Mouse (Mus musculus) kidney, postnatal 25 days (tissue): ENCODE results near the gene Nudt8.

ENCODE experiments used
- DNase-seq, 2 experiments: peaks; one replicate each; pipeline ENCODE4 v3.0.0; 2021; ENCODE audit warnings: mixed read lengths in 2 of 2

Gene Nudt8

GRCm38 (mm10) chr19:3988066-3988465 is 12.3 kb upstream of the Nudt8 start:
- DNase-seq = peak; percentile 32 to 59

- peak; percentile 29 to 60 for DNase-seq
These were observed 11.6 kb upstream of the Nudt8 start for GRCm38 (mm10) chr19:3988750-3989149.

GRCm38 (mm10) chr19:3990804-3991203 is 9.6 kb upstream of the Nudt8 start:
- peak in 1 of 2 experiments; percentile 45 for DNase-seq

DNA sequence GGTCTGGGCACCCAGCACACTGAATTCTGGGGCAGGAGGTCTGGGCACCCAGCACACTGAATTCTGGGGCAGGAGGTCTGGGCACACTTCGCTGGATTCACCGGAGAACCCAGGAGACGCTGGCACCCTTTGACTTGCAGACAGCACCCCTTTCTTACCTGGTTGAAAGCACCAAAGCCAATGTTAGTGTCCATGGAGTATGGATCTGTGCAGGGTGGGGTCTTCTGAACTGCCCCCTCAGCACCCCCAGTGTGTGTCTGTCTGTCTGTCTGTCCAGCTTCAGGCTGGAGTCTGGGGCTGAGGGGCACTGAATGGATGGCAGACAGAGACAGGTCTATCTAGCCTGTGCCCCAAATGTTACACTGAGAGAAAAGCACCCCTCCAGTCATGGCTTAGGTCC is 8.8 kb upstream of the Nudt8 start:
- DNase-seq = peak in 1 of 2 experiments; percentile 47

DNA sequence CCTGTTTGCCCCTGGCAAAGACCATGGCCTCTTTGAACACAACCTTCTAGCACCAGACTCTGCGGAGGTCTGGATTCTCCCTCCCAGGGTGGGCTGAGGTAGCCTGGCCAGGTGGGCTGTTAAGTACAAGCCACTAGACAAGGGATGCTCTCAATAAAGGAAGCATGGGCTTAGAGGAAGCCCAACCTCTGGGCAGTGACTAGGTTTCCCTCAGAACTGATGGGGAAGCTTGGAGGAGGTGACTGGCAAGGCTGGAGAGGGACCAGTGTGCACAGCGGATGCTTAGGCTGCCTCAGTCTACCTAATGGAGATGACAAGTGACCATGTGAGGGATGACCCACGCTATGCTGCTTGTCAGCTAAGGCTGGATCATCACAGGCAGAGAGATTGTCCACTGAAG is 8.4 kb upstream of the Nudt8 start:
- DNase-seq = peak in 1 of 2 experiments; percentile 42

DNA sequence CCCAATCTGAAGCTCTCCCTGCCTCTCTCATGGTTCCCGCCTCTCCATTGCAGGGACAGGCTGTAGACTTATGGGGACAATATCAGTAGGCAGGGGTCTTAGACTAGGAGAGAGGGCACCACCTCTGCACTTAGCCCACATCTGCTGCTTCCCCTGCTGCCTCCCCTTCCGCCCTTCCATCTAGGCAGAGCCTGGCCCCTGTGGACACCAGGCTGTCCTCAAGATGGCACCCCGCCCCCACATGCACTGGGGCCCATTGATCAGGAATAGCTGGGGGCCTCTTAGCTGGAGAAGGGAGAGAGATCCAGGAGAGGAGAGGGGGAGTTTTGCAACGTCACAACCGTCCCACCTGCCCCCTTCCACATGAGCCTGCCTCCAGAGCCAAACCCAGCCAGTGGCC is 8.0 kb upstream of the Nudt8 start, which contains the start of gene Tbx10:
Gene Tbx10, plus strand, starts transcription at position 337 of the 400 bp plus-strand sequence.
- DNase-seq = peak in 1 of 2 experiments; percentile 50

- DNase-seq = peak in 1 of 2 experiments; percentile 57
These were observed 5.4 kb upstream of the Nudt8 start for GRCm38 (mm10) chr19:3994932-3995331.

DNA sequence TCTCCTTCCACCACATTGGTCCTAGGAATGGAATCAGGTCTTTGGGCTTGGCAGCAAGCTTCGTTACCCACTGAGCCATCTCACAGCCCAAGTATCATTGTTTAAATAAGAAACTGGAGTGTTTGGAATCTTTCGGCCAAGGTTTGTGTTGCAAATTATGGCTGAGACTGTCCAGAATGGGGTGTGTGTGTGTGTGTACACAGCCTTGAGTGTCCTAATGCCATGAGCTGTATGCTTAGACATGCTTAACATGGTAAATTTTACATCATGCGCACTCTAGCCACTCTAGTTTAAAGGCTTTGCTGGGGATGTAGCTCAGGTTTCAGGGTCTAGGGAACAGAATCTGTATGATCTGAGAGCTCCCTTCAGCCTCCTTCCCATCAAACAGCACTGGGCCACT is 4.9 kb upstream of the Nudt8 start:
- DNase-seq = no peak

DNA sequence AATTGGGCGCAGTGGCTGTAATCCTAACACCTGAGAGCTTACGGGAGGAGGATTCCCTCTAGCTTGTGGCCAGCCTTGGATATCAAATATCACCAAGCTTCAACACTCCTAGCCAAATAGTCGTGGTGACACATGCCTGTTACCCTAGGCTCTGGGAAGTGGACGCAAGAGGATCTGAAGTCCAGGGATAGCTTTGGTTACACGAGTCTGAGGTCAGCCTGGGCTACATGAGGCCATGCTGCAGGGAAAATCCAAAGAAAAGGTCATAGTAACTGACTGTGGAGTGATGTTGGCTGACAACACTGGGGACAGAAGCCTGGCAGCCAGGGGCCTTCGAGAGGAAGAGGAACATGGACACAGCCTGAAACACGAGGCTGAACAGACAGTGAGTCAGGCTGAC is 4.3 kb upstream of the Nudt8 start:
- DNase-seq = no peak

GRCm38 (mm10) chr19:3996747-3997146 is 3.6 kb upstream of the Nudt8 start:
- peak; percentile 47 to 79 for DNase-seq

DNA sequence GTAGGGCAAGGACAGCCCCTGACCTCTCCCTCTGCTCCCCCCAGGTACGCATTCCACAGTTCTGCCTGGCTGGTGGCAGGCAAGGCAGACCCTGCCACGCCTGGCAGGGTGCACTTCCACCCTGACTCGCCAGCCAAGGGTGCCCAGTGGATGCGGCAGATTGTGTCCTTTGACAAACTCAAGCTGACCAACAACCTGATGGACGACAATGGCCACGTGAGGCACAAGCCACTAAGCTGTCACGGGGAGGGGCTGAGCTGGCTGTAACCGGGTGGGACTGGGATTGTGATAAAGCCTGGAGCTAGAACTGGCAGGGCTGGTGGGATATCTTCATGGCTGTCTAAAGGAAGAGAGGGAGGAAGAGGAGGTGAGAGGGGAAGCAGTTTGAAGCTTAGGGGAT is 3.1 kb upstream of the Nudt8 start:
- DNase-seq = peak in 1 of 2 experiments; percentile 65

DNA sequence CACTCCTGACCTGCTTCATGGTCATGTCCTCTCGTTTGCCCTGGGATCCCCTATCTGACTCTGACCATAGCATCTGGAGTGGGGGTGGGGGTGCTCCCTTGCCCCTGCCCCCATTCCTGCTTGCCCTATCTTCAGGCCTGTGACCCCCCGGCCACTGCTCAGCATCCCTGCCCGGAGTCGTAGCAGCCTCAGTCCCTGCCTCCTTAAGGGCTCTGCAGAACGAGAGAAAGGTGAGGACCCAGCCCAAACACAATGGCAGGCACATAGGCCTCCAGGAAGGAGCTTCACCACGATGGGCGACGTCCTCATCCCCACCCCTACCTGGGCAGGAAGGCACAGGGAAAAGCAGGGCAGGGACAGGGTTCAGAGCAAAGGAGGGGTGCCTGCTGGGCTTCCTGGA is 2.0 kb upstream of the Nudt8 start:
- peak in 1 of 2 experiments; percentile 34 for DNase-seq

GRCm38 (mm10) chr19:3999121-3999730 is 1.2 kb upstream of the Nudt8 start:
- peak in 1 of 2 experiments; percentile 37 for DNase-seq

DNA sequence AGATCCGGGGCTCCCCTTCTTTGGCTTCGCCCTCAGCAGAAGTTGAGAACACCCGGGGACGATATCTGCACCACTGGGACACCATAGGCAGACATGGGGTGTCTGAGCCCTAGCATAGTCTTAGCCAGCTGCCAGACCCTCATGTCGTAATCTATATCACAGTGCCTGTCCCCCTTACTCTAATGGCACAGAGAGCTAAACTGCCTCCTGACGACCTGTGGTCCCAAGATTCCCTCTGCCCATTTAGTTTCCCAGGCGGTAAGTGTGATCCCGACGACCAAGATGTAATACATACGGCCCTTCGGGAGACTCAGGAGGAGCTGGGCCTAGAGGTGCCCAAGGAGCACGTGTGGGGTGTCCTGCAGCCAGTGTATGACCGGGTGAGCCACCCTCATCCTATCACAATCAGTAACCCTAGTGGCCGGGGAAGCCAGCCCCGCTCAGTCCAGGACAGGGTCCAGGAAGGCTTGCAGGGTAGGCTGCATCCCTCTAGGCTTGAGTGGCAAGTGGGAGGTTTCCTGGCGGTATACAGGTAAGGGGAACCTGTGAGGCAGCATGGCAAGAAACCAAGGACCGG is 657 bp downstream of the Nudt8 start:
- peak in 1 of 2 experiments; percentile 56 for DNase-seq

- DNase-seq = peak in 1 of 2 experiments; percentile 34
These were observed 1.4 kb downstream of the Nudt8 start for GRCm38 (mm10) chr19:4001752-4002151.

- DNase-seq = peak in 1 of 2 experiments; percentile 20
These were observed 2.7 kb downstream of the Nudt8 start, which contains the start of gene Doc2g for GRCm38 (mm10) chr19:4003112-4003511. Gene Doc2g (plus strand): TSS chr19:4003313.

DNA sequence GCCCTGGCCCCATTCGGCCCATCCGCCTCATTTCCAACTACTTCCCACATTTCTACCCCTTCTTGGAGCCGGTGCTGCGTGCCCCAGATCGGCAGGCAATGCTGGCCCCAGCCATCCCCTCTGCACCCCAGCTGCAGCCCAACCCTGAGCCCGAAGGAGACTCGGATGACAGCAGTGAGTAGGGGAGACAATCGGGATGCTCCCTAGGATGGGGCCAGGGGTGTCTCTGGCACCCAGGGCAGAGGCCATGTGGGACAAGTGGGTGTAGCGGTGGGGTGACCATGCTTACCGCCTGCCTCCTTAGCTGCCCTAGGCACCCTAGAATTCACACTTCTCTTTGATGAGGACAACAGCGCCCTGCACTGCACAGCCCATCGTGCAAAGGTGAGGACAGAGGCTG is 3.3 kb downstream of the Nudt8 start:
- DNase-seq = no peak

- DNase-seq = peak in 1 of 2 experiments; percentile 37
These were observed 4.0 kb downstream of the Nudt8 start for GRCm38 (mm10) chr19:4004331-4004730.

DNA sequence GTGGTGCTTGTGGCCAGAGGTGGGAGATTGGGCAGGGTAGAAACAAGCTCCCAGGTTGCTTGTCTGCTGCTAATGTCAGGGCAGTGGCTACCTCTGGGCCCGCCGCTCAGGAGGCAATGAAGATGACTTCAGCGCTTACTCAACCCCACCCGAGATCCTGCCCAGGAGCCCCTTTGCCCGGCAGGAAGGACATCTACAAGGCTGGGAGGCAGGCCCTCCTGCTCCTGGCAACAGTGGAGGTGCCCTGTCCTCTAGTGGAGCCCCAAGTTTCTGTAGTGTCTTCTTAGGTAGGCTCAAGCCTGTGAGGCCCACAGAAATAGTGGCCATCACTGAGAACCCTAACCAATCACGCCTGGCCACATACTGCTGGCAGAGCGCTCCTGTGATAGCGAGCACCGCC is 4.7 kb downstream of the Nudt8 start:
- no peak for DNase-seq

GRCm38 (mm10) chr19:4005971-4006370 is 5.6 kb downstream of the Nudt8 start:
- DNase-seq = no peak

GRCm38 (mm10) chr19:4011086-4011485 is 10.7 kb downstream of the Nudt8 start:
- no peak for DNase-seq

- peak; percentile 99 for DNase-seq
These were observed 12.1 kb downstream of the Nudt8 start, which contains the start of gene Ndufv1 for GRCm38 (mm10) chr19:4012432-4013022. Gene Ndufv1 (minus strand): TSS chr19:4012806.

GRCm38 (mm10) chr19:4013066-4013465 is 12.7 kb downstream of the Nudt8 start:
- DNase-seq = no peak

DNA sequence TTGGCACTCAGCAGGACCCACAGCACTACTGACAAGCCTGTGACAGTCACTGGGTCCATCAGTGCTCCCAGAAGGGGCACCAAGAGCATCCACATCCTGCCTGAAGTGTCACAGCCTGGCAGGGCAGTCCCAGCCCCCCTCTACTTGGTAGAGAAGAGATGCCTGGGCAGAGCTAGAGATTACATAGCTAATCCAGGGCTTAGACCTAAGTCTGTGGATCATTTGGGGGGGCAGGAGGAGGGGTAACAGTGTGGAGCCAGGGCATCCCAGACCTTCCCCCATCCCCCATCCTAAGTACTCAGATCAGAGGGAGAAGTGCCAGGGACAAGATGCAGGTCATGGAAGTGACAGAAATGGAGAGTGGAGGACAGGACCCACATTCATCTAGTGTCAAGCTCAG is 14.4 kb downstream of the Nudt8 start:
- no peak for DNase-seq
